Mouse (Mus musculus): Measurements from ENCODE around the gene Sh3tc1. TPM values are rescaled to one million over a fixed set of nuclear protein-coding genes. Genes with fewer than 3 reads are reported as not detected.

Gene Sh3tc1
- 5.1 TPM for polyA plus RNA-seq (2017; shearing (Covaris generic))

GRCm38 (mm10) chr5:35739536-35740278, at the start of gene Sh3tc1:
Gene Sh3tc1 (minus strand): TSS chr5:35739987.

GRCm38 (mm10) chr5:35757639-35758001, 17.8 kb upstream of the Sh3tc1 start, which contains the start of gene Ablim2:
Gene Ablim2 (plus strand): TSS chr5:35757880.

GRCm38 (mm10) chr5:35679256-35680155, 60.3 kb downstream of the Sh3tc1 start, which contains the start of gene Htra3:
Gene Htra3 (minus strand): TSS chr5:35679782.

Other genes with a start within 250 kb of the Sh3tc1 start
- not detected for gene Cpz, start 214.3 kb downstream of the Sh3tc1 start, polyA plus RNA-seq (2017; shearing (Covaris generic))
- 7.7 TPM for gene Trmt44, start 164.9 kb downstream of the Sh3tc1 start, polyA plus RNA-seq (2017; shearing (Covaris generic))
- 40.6 TPM for gene Acox3, start 156.9 kb downstream of the Sh3tc1 start, polyA plus RNA-seq (2017; shearing (Covaris generic))
- not detected for gene Htra3, start 60.2 kb downstream of the Sh3tc1 start, polyA plus RNA-seq (2017; shearing (Covaris generic))
- 4.8 TPM for gene Ablim2, start 17.9 kb upstream of the Sh3tc1 start, polyA plus RNA-seq (2017; shearing (Covaris generic))
- gene Afap1, start 153.3 kb upstream of the Sh3tc1 start, polyA plus RNA-seq (2017; shearing (Covaris generic)) = 9.5 TPM

Data from CD4-positive, CD25-positive, alpha-beta regulatory T cell (primary cell).